Mouse (Mus musculus): ENCODE data around the gene Phlda1.
A peak's percentile ranks its signal among the peaks of the same experiment; 100 is the strongest.
"Not testable (repeated sequence)": the region's sequence is repeated elsewhere in the genome, so short reads cannot be mapped to it uniquely, and the experiment has no call there.

Phlda1 gene

DNA sequence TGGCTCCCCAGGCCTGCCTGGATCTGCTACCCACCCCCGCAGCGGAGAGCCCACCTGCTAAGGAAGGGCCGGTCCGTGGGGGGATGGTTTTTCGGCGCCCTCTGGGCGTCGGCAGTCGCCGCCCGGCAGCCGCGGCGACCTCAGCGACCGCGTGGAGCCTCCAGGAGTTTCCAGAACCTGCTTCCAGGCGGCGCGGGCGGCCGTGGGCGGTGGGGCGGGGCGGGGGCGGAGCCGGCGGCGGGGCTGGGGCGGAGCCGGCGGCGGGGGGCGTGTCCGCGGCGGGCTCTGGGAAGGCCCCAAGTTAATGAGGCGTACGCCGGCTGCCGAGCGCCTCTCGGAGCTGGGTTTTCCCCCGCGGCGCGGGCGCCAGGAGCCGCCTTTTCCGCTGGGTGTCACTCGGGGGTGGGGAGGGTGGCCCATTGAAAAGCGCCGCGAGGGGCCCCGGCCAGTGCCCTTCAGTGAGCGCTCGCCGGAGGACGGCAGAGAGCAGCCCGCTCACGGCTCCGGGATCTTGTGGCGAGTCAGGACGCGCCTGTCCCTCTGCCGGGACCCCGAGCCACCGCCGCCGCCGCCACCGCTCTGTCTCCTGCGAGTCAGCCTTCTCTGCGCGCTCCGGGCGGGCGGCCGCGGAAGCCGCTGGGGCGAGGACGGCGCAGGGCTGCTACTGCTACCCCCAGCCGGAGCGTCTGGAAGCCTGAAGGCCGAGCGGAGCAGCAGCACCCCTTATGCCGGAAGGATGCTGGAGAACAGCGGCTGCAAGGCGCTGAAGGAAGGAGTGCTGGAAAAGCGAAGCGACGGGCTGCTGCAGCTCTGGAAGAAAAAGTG, at the start of gene Phlda1:
Gene Phlda1 (plus strand): TSS at position 186 of the 825 bp plus-strand sequence.
- peak; percentile 96 for DNase-seq

GRCm38 (mm10) chr10:111458088-111458487, 48.0 kb upstream of the Phlda1 start:
- DNase-seq: no peak

- no peak for DNase-seq
These were observed 47.0 kb upstream of the Phlda1 start for GRCm38 (mm10) chr10:111459040-111459439.

- no peak for DNase-seq
These were observed 46.2 kb upstream of the Phlda1 start for GRCm38 (mm10) chr10:111459874-111460273.

DNA sequence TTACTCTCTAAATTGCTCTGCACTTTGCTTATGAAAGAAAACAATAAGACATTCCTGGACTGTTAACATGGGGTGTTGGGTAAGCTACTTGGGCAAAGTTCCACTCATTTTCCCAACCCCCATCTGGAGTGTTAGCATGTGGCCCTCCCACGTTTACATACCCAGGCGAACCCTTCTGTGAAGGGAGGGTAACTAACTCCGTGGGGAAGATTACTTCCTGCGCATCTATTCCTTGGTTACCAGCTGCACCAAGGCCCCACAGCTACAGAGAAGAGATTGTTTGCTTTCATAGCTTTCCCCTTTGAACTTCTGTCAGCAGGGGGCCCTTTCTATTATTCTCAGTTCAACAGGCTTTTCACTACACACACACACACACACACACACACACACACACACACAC, 45.7 kb upstream of the Phlda1 start:
- peak; percentile 64 for DNase-seq

DNA sequence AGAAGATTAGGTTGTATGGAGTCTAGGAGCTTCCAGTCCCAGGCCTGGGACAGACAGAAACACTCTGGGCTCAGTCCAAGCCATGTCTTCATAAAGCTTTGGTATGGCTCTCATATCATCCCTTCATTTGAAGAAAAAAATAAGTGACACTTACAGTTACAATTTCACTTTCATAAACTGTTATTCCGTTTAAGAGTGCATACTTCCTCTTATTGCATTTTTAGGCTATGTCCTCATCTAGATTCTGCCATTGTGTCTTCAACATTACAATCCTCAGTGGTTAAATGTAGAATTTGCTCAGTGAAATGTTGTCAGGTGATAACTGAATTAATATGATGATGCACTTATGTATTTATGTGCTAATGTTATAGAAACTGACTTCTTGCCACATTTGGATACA, 41.3 kb upstream of the Phlda1 start:
- no peak for DNase-seq

- no peak for DNase-seq
These were observed 40.7 kb upstream of the Phlda1 start for GRCm38 (mm10) chr10:111465409-111465808.

- peak; percentile 58 for DNase-seq
These were observed 34.9 kb upstream of the Phlda1 start for GRCm38 (mm10) chr10:111471166-111471565.

GRCm38 (mm10) chr10:111472686-111473510, 33.2 kb upstream of the Phlda1 start, which contains the start of gene Nap1l1:
Gene Nap1l1 (plus strand): TSS chr10:111473223.
- DNase-seq: peak; percentile 98

GRCm38 (mm10) chr10:111473511-111474371, 32.3 kb upstream of the Phlda1 start:
- peak; percentile 18 for DNase-seq

- DNase-seq: no peak
These were observed 29.8 kb upstream of the Phlda1 start for GRCm38 (mm10) chr10:111476301-111476700.

- peak; percentile 24 for DNase-seq
These were observed 29.0 kb upstream of the Phlda1 start for GRCm38 (mm10) chr10:111476989-111477510.

DNA sequence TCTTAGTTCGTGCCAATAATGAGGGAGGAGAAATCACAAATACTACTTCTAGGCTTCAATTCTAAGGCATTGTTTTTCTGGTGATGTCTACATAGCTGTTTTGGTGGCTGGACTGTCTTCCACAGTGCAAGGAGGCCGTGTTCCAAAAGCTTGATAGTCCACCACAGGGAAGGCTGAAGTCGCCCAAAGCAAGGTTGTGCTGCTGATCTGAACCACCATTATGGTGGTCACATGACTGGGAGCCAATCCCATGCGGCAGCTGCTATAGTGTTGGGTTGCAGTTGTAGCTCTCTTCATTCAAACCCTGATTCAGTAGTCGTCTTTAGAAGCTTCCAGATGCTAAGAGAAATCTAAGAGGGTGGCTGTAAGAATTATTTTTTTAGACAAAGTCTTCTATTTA, 26.5 kb upstream of the Phlda1 start:
- no peak for DNase-seq

DNA sequence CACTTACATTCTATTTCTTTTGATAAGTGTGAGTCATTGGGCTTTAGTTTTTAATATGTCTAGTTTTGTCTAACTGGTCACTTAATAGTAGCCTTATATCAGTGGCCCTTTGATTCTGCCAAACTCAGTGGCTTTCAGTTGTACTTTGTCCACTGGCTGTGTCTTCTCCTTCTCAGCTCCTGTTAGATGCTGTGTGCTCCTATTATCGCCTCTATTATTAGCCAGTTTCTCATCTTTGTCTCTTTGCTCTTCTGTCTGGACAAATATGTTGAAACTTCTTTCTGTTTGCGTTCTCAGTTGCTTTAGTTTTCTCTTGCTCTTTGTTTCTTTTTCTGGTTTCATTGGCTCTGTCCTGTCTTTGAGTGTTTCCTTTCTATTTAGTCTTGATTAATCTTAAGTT, 23.4 kb upstream of the Phlda1 start:
- DNase-seq: no peak

DNA sequence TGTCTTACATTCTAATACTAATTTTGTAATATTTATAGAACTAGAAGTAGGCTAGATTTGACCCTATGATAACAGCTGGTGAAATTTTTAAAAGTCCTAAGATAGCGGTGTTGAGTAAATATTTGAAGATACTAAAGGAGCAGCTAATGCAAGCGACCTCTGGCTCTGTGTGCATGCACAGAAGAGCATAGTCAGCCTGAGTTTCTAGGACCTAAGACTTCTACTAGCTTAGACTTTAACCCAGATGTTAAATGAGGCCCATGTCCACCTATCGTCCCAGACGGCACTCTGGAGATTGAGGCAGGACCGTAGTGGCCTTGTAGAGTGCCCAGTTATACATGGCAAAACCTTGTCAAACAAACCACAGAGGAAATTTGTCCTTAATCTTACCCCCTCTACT, 22.0 kb upstream of the Phlda1 start:
- no peak for DNase-seq

- DNase-seq: no peak
These were observed 17.3 kb upstream of the Phlda1 start for GRCm38 (mm10) chr10:111488793-111489192.

DNA sequence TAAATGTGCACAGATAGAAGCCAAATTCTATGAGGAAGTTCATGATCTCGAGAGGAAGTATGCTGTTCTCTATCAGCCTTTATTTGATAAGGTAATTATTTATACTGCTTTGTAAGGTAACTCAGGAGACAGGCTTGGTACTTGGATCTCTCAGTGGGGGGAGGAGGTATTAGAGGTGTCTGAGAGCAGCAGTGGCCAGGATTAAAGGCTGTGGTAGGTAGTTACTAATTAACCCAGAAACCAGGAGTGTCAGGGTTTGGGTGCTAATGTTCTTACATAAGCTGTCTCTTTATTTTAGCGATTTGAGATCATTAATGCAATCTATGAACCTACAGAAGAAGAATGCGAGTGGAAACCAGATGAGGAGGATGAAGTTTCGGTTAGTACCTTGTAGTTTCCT, 16.0 kb upstream of the Phlda1 start:
- not testable (repeated sequence) for DNase-seq

GRCm38 (mm10) chr10:111495888-111496287, 10.2 kb upstream of the Phlda1 start:
- no peak for DNase-seq

DNA sequence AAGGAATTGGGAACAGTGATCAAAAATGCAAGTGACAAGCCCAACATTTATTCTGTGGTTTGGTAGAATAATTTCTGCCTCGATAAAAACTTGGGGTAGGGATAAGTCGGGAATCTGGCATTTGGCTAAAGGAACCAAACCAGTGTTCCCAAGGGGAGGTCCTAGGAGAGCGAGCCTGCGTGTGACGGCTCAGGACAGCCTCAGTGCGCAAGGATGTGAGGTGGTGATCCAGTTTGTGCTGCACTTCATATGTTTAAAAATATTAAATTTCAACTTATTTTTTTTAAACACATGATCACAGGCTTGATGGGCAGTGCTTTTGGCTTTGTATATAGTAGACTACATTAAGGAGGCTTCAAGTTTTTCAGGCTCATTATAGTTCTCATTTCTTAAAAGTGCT, 6.2 kb upstream of the Phlda1 start:
- DNase-seq: no peak

DNA sequence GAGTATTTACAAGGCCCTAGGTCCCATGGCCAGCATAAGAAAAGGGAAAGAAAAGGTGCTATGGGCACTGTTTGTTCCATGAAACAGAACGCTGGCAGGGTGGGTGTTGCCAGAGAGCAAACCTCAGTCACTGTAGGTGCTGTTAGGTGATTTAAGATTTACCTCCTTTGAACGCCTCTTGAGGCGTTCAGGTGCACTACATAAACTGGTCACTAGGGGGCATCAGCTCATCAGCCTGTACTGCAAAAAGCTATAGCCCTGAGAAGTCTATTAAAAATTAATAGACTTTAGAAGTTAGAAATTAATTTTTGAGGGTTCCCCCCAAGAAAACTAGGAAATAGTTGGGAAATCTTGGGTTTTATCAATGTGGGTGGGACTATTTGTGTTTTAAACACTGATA, 3.0 kb upstream of the Phlda1 start:
- DNase-seq: peak; percentile 92

- DNase-seq: no peak
These were observed 2.4 kb upstream of the Phlda1 start for GRCm38 (mm10) chr10:111503716-111504115.

- no peak for DNase-seq
These were observed 1.5 kb upstream of the Phlda1 start for GRCm38 (mm10) chr10:111504606-111505005.

DNA sequence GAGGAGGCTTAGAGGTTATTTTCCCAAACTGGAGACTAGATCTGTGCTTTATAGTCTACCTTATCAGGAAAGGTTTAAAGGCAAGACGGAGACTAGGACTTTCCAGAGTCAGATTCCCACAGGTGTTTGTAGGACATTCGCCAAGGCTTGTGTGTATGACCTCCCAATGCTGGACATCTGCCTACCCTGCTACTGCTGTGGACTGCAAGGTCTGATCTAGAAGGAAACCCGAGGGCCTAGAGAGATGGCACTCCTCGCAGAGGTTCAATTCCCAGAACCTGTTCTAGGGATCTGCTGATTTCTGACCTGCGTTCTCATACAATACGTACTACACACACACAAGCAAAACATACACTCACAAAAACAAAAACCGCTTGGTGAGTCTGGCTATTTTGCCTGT, 680 bp upstream of the Phlda1 start:
- DNase-seq: no peak

Measured in lung, postnatal 36 days (tissue).